Mouse (Mus musculus): ENCODE data around the gene Stpg3. TPM values are rescaled to one million over a fixed set of nuclear protein-coding genes. Genes with fewer than 3 reads are reported as not detected.

Stpg3 gene
- polyA plus RNA-seq, 1 experiment from 2014 or later = not detected

GRCm38 (mm10) chr2:25177076-25177475, 37.4 kb downstream of the Stpg3 start:
- WGBS = 45% methylated on average over 4 of the region's 4 CpGs
- peaks cover 38% of the 10 kb centered on the region for H3K4me1 ChIP-seq (replicated peaks; ENCODE audit: control insufficient read depth, insufficient read depth, low read length)
- no peak for ATAC-seq
- TF ChIP-seq CTCF (IDR thresholded peaks at IDR 0.05; ENCODE audit: low read depth) = no peak
- H3K4me3 ChIP-seq (ENCODE audit: low read depth, low read length) = no peak overlapping the region
- H3K36me3 ChIP-seq (ENCODE audit: control insufficient read depth, insufficient read depth) = no peaks in the 10 kb centered on the region
- H3K27me3 ChIP-seq (replicated peaks; ENCODE audit: control insufficient read depth, insufficient read depth, low read length) = no peaks in the 10 kb centered on the region
- peak overlapping the region; percentile 15; the same call in 1 of the 2 replicates for H3K27ac ChIP-seq (ENCODE audit: low read depth, low read length)
- no peak overlapping the region for H3K4me2 ChIP-seq (replicated peaks; ENCODE audit: low read depth)
- no peaks in the 10 kb centered on the region for H3K9me3 ChIP-seq (ENCODE audit: control insufficient read depth)
- H3K9ac ChIP-seq (ENCODE audit: low read depth, low read length) = no peak overlapping the region

- 58% methylated on average over 6 of the region's 6 CpGs for WGBS
- no peak overlapping the region for H3K4me2 ChIP-seq (replicated peaks; ENCODE audit: low read depth)
- H3K4me3 ChIP-seq (ENCODE audit: low read depth, low read length) = no peak overlapping the region
- ATAC-seq = no peak
- H3K27ac ChIP-seq (ENCODE audit: low read depth, low read length) = 0 out of 2 replicates have a peak overlapping the region, but pooled peaks have one; percentile 8
- H3K9me3 ChIP-seq (ENCODE audit: control insufficient read depth) = no peaks in the 10 kb centered on the region
- H3K4me1 ChIP-seq (replicated peaks; ENCODE audit: control insufficient read depth, insufficient read depth, low read length) = peaks cover 38% of the 10 kb centered on the region
- no peak for TF ChIP-seq CTCF (IDR thresholded peaks at IDR 0.05; ENCODE audit: low read depth)
- no peaks in the 10 kb centered on the region for H3K27me3 ChIP-seq (replicated peaks; ENCODE audit: control insufficient read depth, insufficient read depth, low read length)
- H3K36me3 ChIP-seq (ENCODE audit: control insufficient read depth, insufficient read depth) = no peaks in the 10 kb centered on the region
- no peak overlapping the region for H3K9ac ChIP-seq (ENCODE audit: low read depth, low read length)
These were observed 37.9 kb downstream of the Stpg3 start for GRCm38 (mm10) chr2:25176573-25176972.

DNA sequence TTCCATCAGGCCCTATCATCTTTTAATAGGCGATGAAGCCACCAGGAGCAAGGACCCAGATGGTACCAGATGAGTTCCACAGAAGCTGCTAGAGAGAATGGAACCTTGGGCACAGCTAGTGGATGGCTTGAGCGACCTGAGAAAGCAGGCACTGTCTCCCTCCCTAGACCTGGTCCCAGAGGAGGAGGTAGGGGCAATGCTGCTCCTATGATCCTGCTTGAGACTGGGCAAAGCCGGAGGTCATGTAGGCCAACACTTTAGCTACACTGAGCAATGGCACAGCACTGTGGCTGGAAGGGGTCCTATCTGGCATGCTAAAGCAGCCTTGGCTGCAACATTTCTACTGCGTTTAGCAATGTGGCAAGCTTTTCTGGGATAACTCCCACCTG, 38.8 kb downstream of the Stpg3 start:
- H3K36me3 ChIP-seq (ENCODE audit: control insufficient read depth, insufficient read depth) = no peaks in the 10 kb centered on the region
- 73% methylated on average over 4 of the region's 4 CpGs for WGBS
- no peak overlapping the region for H3K4me3 ChIP-seq (ENCODE audit: low read depth, low read length)
- H3K27ac ChIP-seq (ENCODE audit: low read depth, low read length) = peak overlapping the region; percentile 36; the same call in 1 of the 2 replicates
- TF ChIP-seq CTCF (IDR thresholded peaks at IDR 0.05; ENCODE audit: low read depth) = no peak
- ATAC-seq = no peak
- H3K9ac ChIP-seq (ENCODE audit: low read depth, low read length) = no peak overlapping the region
- H3K4me1 ChIP-seq (replicated peaks; ENCODE audit: control insufficient read depth, insufficient read depth, low read length) = peaks cover 42% of the 10 kb centered on the region
- H3K27me3 ChIP-seq (replicated peaks; ENCODE audit: control insufficient read depth, insufficient read depth, low read length) = no peaks in the 10 kb centered on the region
- H3K9me3 ChIP-seq (ENCODE audit: control insufficient read depth) = no peaks in the 10 kb centered on the region
- peak overlapping the region; percentile 25 for H3K4me2 ChIP-seq (replicated peaks; ENCODE audit: low read depth)

DNA sequence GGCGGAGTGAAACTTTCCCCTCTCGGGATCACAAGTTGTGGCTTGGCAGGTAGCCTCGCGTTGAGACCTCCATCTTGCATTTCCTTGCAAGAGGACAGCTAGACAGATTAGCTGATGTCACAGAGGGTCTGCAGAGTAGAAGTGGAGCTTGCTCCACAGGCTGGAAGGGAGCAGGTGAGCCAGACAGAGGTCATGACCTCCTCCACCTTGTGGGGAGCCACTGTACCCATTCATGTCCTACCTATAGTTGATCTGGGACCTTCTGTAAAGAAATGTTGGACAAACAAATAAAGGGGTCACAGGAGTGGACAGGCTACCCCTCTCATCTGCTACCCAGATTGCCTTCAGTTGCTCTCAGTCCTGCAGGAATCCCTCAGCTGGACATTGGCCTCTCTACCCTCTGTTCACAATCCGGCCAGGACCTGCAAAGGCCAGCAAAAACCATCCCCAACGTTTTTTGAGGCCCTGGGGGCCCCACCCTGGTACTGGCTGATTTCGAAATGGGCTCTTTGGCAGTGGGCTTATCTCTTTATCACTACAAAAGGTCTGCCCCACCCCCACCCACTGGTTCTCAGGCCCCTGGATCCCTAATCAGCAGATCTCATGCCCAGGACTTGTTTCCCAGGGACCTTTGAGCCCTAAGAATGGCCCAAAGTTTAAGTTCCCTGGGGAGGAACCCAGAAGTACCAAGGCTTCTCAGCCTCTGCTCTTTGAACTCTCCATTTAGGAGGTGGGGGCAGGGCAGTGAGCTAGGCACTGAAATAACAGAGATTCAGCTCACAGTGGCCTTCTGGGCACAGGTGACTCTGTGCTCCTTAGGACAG, 39.4 kb downstream of the Stpg3 start:
- no peak overlapping the region for H3K4me3 ChIP-seq (ENCODE audit: low read depth, low read length)
- H3K4me1 ChIP-seq (replicated peaks; ENCODE audit: control insufficient read depth, insufficient read depth, low read length) = peaks cover 43% of the 10 kb centered on the region
- H3K36me3 ChIP-seq (ENCODE audit: control insufficient read depth, insufficient read depth) = no peaks in the 10 kb centered on the region
- no peaks in the 10 kb centered on the region for H3K27me3 ChIP-seq (replicated peaks; ENCODE audit: control insufficient read depth, insufficient read depth, low read length)
- no peak overlapping the region for H3K9ac ChIP-seq (ENCODE audit: low read depth, low read length)
- 29% methylated on average over 7 of the region's 7 CpGs for WGBS
- TF ChIP-seq CTCF (IDR thresholded peaks at IDR 0.05; ENCODE audit: low read depth) = no peak
- H3K9me3 ChIP-seq (ENCODE audit: control insufficient read depth) = no peaks in the 10 kb centered on the region
- H3K27ac ChIP-seq (ENCODE audit: low read depth, low read length) = peak overlapping the region; percentile 36
- ATAC-seq = peak; percentile 26
- peak overlapping the region; percentile 25 for H3K4me2 ChIP-seq (replicated peaks; ENCODE audit: low read depth)

- H3K4me1 ChIP-seq (replicated peaks; ENCODE audit: control insufficient read depth, insufficient read depth, low read length) = peaks cover 37% of the 10 kb centered on the region
- no peak for ATAC-seq
- H3K36me3 ChIP-seq (ENCODE audit: control insufficient read depth, insufficient read depth) = no peaks in the 10 kb centered on the region
- WGBS = 86% methylated on average over 4 of the region's 4 CpGs
- no peak overlapping the region for H3K27ac ChIP-seq (ENCODE audit: low read depth, low read length)
- no peak overlapping the region for H3K4me2 ChIP-seq (replicated peaks; ENCODE audit: low read depth)
- no peaks in the 10 kb centered on the region for H3K9me3 ChIP-seq (ENCODE audit: control insufficient read depth)
- H3K4me3 ChIP-seq (ENCODE audit: low read depth, low read length) = no peak overlapping the region
- H3K27me3 ChIP-seq (replicated peaks; ENCODE audit: control insufficient read depth, insufficient read depth, low read length) = no peaks in the 10 kb centered on the region
- TF ChIP-seq CTCF (IDR thresholded peaks at IDR 0.05; ENCODE audit: low read depth) = no peak
- no peak overlapping the region for H3K9ac ChIP-seq (ENCODE audit: low read depth, low read length)
These were observed 40.6 kb downstream of the Stpg3 start for GRCm38 (mm10) chr2:25173821-25174220.

- peak; percentile 78 for ATAC-seq
- H3K36me3 ChIP-seq (ENCODE audit: control insufficient read depth, insufficient read depth) = no peaks in the 10 kb centered on the region
- H3K27ac ChIP-seq (ENCODE audit: low read depth, low read length) = peak overlapping the region; percentile 78
- peaks cover 34% of the 10 kb centered on the region for H3K4me1 ChIP-seq (replicated peaks; ENCODE audit: control insufficient read depth, insufficient read depth, low read length)
- no peak overlapping the region for H3K4me3 ChIP-seq (ENCODE audit: low read depth, low read length)
- TF ChIP-seq CTCF (IDR thresholded peaks at IDR 0.05; ENCODE audit: low read depth) = peak; percentile 53
- peak overlapping the region; percentile 32 for H3K4me2 ChIP-seq (replicated peaks; ENCODE audit: low read depth)
- H3K27me3 ChIP-seq (replicated peaks; ENCODE audit: control insufficient read depth, insufficient read depth, low read length) = no peaks in the 10 kb centered on the region
- no peaks in the 10 kb centered on the region for H3K9me3 ChIP-seq (ENCODE audit: control insufficient read depth)
- WGBS = 25% methylated on average over 8 of the region's 8 CpGs
- H3K9ac ChIP-seq (ENCODE audit: low read depth, low read length) = no peak overlapping the region
These were observed 41.8 kb downstream of the Stpg3 start for GRCm38 (mm10) chr2:25172629-25173028.

Data from intestine, postnatal 0 days (tissue).